ENCODE assay signal across 20 mouse cellular contexts in genomic region chr6:30520400-30520799, GRCm38 (mm10). TPM values are rescaled to one million over a fixed set of nuclear protein-coding genes. Genes with fewer than 3 reads are reported as not detected.
DNase-seq lines count a peak whose midpoint lies in the region; ATAC-seq and TF ChIP-seq lines count a peak whose summit lies in the region.
"Had no signal": no experiment of that assay in that cellular context is flagged by ENCODE, and none has a peak within 500 bp of the region (broad histone marks: within the 10 kb centered on the region; RNA-seq: fewer than 3 reads in every experiment).

No protein-coding gene starts in this region.

- no peaks in the 10 kb centered on the region for H3K27me3 ChIP-seq in cerebellum, adult 2 months (ENCODE audit: control insufficient read depth, insufficient read depth, low read length)
- no peaks in the 10 kb centered on the region for H3K27me3 ChIP-seq in intestine, postnatal 0 days (replicated peaks; ENCODE audit: control insufficient read depth, insufficient read depth, low read length)
- no peaks in the 10 kb centered on the region for H3K27me3 ChIP-seq in intestine, embryonic 16.5 days (replicated peaks; ENCODE audit: control insufficient read depth, insufficient read depth, low read length)
- H3K27me3 ChIP-seq: heart, embryonic 15.5 days; neural tube, embryonic 12.5 days had no signal

- no peak overlapping the region for H3K27ac ChIP-seq in cerebellum, adult 2 months (ENCODE audit: insufficient read depth, low read length)
- no peak overlapping the region for H3K27ac ChIP-seq in intestine, postnatal 0 days (ENCODE audit: low read depth, low read length)
- H3K27ac ChIP-seq in intestine, embryonic 16.5 days (ENCODE audit: low read length) = no peak overlapping the region
- H3K27ac ChIP-seq: heart, embryonic 15.5 days; hindbrain, embryonic 14.5 days; neural tube, embryonic 12.5 days had no signal

- H3K9me3 ChIP-seq in intestine, postnatal 0 days (ENCODE audit: control insufficient read depth) = no peaks in the 10 kb centered on the region
- no peaks in the 10 kb centered on the region for H3K9me3 ChIP-seq in intestine, embryonic 16.5 days (ENCODE audit: control insufficient read depth, low read length)
- H3K9me3 ChIP-seq: heart, embryonic 15.5 days; megakaryocyte, embryonic 14.5 days; neural tube, embryonic 12.5 days had no signal

- WGBS in cerebellum, adult 2 months = 59% methylated on average over 11 of the region's 11 CpGs
- WGBS in intestine, postnatal 0 days = 66% methylated on average over 11 of the region's 11 CpGs
- WGBS in intestine, embryonic 16.5 days = 59% methylated on average over 11 of the region's 11 CpGs

- intact Hi-C loops in left cerebral cortex, postnatal 25 days (cut with DNase I) = no loop called here

- H3K9ac ChIP-seq in intestine, postnatal 0 days (ENCODE audit: low read depth, low read length) = no peak overlapping the region
- no peak overlapping the region for H3K9ac ChIP-seq in intestine, embryonic 16.5 days (ENCODE audit: low read depth, low read length)
- H3K9ac ChIP-seq: heart, embryonic 15.5 days; hindbrain, embryonic 14.5 days; neural tube, embryonic 12.5 days had no signal

- no peak for ATAC-seq in intestine, postnatal 0 days
- ATAC-seq in intestine, embryonic 16.5 days = no peak
- ATAC-seq in megakaryocyte-erythroid progenitor cell, adult 5-6 weeks (replicated peaks; ENCODE audit: low FRiP score, low TSS enrichment, poor library complexity, severe bottlenecking) = 0 out of 2 replicates have a peak, but pooled peaks have one; percentile 25

- no peak overlapping the region for H3K4me3 ChIP-seq in cerebellum, adult 2 months (replicated peaks; ENCODE audit: insufficient read depth, low read depth, low read length)
- H3K4me3 ChIP-seq in intestine, postnatal 0 days (ENCODE audit: low read depth, low read length) = no peak overlapping the region
- no peak overlapping the region for H3K4me3 ChIP-seq in intestine, embryonic 16.5 days (ENCODE audit: low read length)
- H3K4me3 ChIP-seq: heart, embryonic 15.5 days; megakaryocyte, embryonic 14.5 days; neural tube, embryonic 12.5 days had no signal

- no peak for TF ChIP-seq POLR2A in cerebellum, adult 2 months (IDR thresholded peaks at IDR 0.05; ENCODE audit: borderline replicate concordance, insufficient read depth, low read length)

- peak; percentile 1; the same call in 1 of the 2 replicates for TF ChIP-seq CTCF in cerebellum, adult 2 months (IDR thresholded peaks at IDR 0.05; ENCODE audit: borderline replicate concordance, insufficient read depth, low read depth, low read length)
- TF ChIP-seq CTCF in intestine, postnatal 0 days (IDR thresholded peaks at IDR 0.05; ENCODE audit: low read depth) = peak; percentile 45

- DNase-seq in cerebellum, adult 2 months = no peak
- no peak for DNase-seq in cerebellum, postnatal 14 days
- DNase-seq in ZHBTc4 (ENCODE audit: low read depth, low spot score) = peak; percentile 72
- DNase-seq in right cerebral cortex, adult 2 months (ENCODE audit: low spot score in 2 of 2) = no peak
- DNase-seq in left cerebral cortex, postnatal 25 days (ENCODE audit: low spot score in 2 of 2) = no peak
- DNase-seq: adrenal gland, adult 2 months; cerebellum, adult 11 months; gastrocnemius, postnatal 10 days; thymus, postnatal 36 days had no signal

- no peaks in the 10 kb centered on the region for H3K36me3 ChIP-seq in intestine, postnatal 0 days (ENCODE audit: control insufficient read depth, insufficient read depth)
- no peaks in the 10 kb centered on the region for H3K36me3 ChIP-seq in intestine, embryonic 16.5 days (ENCODE audit: control insufficient read depth, insufficient read depth, low read length)
- H3K36me3 ChIP-seq: heart, embryonic 15.5 days; neural tube, embryonic 12.5 days had no signal

- H3K4me2 ChIP-seq in intestine, postnatal 0 days (replicated peaks; ENCODE audit: low read depth) = no peak overlapping the region
- H3K4me2 ChIP-seq in intestine, embryonic 16.5 days (ENCODE audit: low read depth, low read length) = no peak overlapping the region
- H3K4me2 ChIP-seq: heart, embryonic 15.5 days; hindbrain, embryonic 14.5 days; neural tube, embryonic 12.5 days had no signal

- no peaks in the 10 kb centered on the region for H3K4me1 ChIP-seq in cerebellum, adult 2 months (ENCODE audit: control insufficient read depth, insufficient read depth, low read length)
- H3K4me1 ChIP-seq in intestine, postnatal 0 days (replicated peaks; ENCODE audit: control insufficient read depth, insufficient read depth, low read length) = no peaks in the 10 kb centered on the region
- no peaks in the 10 kb centered on the region for H3K4me1 ChIP-seq in intestine, embryonic 16.5 days (ENCODE audit: control insufficient read depth, insufficient read depth, low read length)
- H3K4me1 ChIP-seq: neural tube, embryonic 12.5 days had no signal

RNA-seq across cellular contexts. Expression of gene Ssmem1, which starts 10.8 kb away (rescaled TPM):
- polyA plus RNA-seq in cerebellum, adult 2 months (2012; rRNA removed) = 0.08 and 0.17 TPM in 2 replicates
- polyA plus RNA-seq in intestine, postnatal 0 days (2015; fragmentation: Nextera tagmentation; extraction: Ambion mirVana) = not detected in 2 replicates
- polyA plus RNA-seq in intestine, embryonic 16.5 days (2015; fragmentation: Nextera tagmentation; extraction: Ambion mirVana) = not detected in 2 replicates
- not detected in 2 replicates for total RNA-seq in megakaryocyte-erythroid progenitor cell, adult 5-6 weeks (2014; fragmentation: Nextera tagmentation)
- not detected in 2 replicates for total RNA-seq in megakaryocyte-erythroid progenitor cell, adult 5-6 weeks (2017)
- total RNA-seq in left cerebral cortex, postnatal 25 days (2021) = under 1 TPM; 0.50 to 0.96 TPM
- total RNA-seq: liver, adult 2 months had no signal
- polyA plus RNA-seq: adrenal gland, adult 2 months; liver, adult 2 months; spleen, adult 2 months had no signal

RNA-seq across cellular contexts. Expression of gene Tmem209, which starts 10.8 kb away (rescaled TPM):
- 33.9 and 36.7 TPM in 2 replicates for polyA plus RNA-seq in cerebellum, adult 2 months (2012; rRNA removed)
- polyA plus RNA-seq in intestine, postnatal 0 days (2015; fragmentation: Nextera tagmentation; extraction: Ambion mirVana) = 10.2 and 11.2 TPM in 2 replicates
- polyA plus RNA-seq in intestine, embryonic 16.5 days (2015; fragmentation: Nextera tagmentation; extraction: Ambion mirVana) = 33.0 and 34.0 TPM in 2 replicates
- 51.7 and 62.6 TPM in 2 replicates for total RNA-seq in megakaryocyte-erythroid progenitor cell, adult 5-6 weeks (2014; fragmentation: Nextera tagmentation)
- total RNA-seq in megakaryocyte-erythroid progenitor cell, adult 5-6 weeks (2017) = 35.8 and 46.2 TPM in 2 replicates
- total RNA-seq in left cerebral cortex, postnatal 25 days (2021) = 10 to 100 TPM; 17.4 to 20.1 TPM

RNA-seq across cellular contexts. Expression of gene Cpa2, which starts 21.0 kb away (rescaled TPM):
- 7.0 and 7.7 TPM in 2 replicates for polyA plus RNA-seq in cerebellum, adult 2 months (2012; rRNA removed)
- 2.9 and 3.3 TPM in 2 replicates for polyA plus RNA-seq in intestine, postnatal 0 days (2015; fragmentation: Nextera tagmentation; extraction: Ambion mirVana)
- polyA plus RNA-seq in intestine, embryonic 16.5 days (2015; fragmentation: Nextera tagmentation; extraction: Ambion mirVana) = 399 and 443 TPM in 2 replicates
- not detected in 2 replicates for total RNA-seq in megakaryocyte-erythroid progenitor cell, adult 5-6 weeks (2014; fragmentation: Nextera tagmentation)
- total RNA-seq in megakaryocyte-erythroid progenitor cell, adult 5-6 weeks (2017) = not detected in 2 replicates
- 1 to 10 TPM; 2.2 to 2.3 TPM for total RNA-seq in left cerebral cortex, postnatal 25 days (2021)
- polyA plus RNA-seq: adrenal gland, adult 2 months; liver, adult 2 months had no signal

RNA-seq across cellular contexts. Expression of gene Cpa4, which starts 47.8 kb away (rescaled TPM):
- 0.14 and 0.16 TPM in 2 replicates for polyA plus RNA-seq in cerebellum, adult 2 months (2012; rRNA removed)
- 0.04 and 0.07 TPM in 2 replicates for polyA plus RNA-seq in intestine, postnatal 0 days (2015; fragmentation: Nextera tagmentation; extraction: Ambion mirVana)
- polyA plus RNA-seq in intestine, embryonic 16.5 days (2015; fragmentation: Nextera tagmentation; extraction: Ambion mirVana) = 0.39 and 0.58 TPM in 2 replicates
- total RNA-seq in megakaryocyte-erythroid progenitor cell, adult 5-6 weeks (2014; fragmentation: Nextera tagmentation) = not detected in 2 replicates
- not detected in 2 replicates for total RNA-seq in megakaryocyte-erythroid progenitor cell, adult 5-6 weeks (2017)
- under 1 TPM; 0.16 to 0.18 TPM for total RNA-seq in left cerebral cortex, postnatal 25 days (2021)
- total RNA-seq: layer of hippocampus, adult 18-20 months; liver, adult 2 months had no signal
- polyA plus RNA-seq: liver, adult 2 months; spleen, adult 2 months; testis, adult 2 months had no signal

Comparison
In these comparisons a context has a peak if more than half of its experiments do, and no peak if none do; other contexts are left out.
1. RNA of gene Cpa2, which starts 21.0 kb away (polyA plus RNA-seq): 399 to 443 TPM in intestine, embryonic 16.5 days; 7.0 to 7.7 TPM in cerebellum, adult 2 months and 2.9 to 3.3 TPM in intestine, postnatal 0 days; every median in the first group is over 10 times any median in the second.